Mouse (Mus musculus) G1E (cell line): ENCODE results near the gene Klc2. TPM values are rescaled to one million over a fixed set of nuclear protein-coding genes. Genes with fewer than 3 reads are reported as not detected.

ENCODE experiments used
- ATAC-seq: 2 replicates; pipeline ENCODE4 v1.8.0; 2016; ENCODE audit warnings: mild to moderate bottlenecking; ENCODE audit not compliant: insufficient number of reproducible peaks, poor library complexity, low FRiP score, severe bottlenecking; ENCODE audit errors: extremely low read depth
- DNase-seq: peaks from one replicate; pipeline ENCODE4 v3.0.0; 2012; ENCODE audit warnings: low spot score
- H3K27me3 ChIP-seq: 2 replicates; pipeline ENCODE4 v1.6.1; 2012; ENCODE audit warnings: mild to moderate bottlenecking, low read length, inconsistent platforms; ENCODE audit not compliant: insufficient read depth
- H3K36me3 ChIP-seq: replicated peaks from 2 replicates; pipeline ENCODE3; 2012; ENCODE audit warnings: mild to moderate bottlenecking, inconsistent platforms
- H3K4me1 ChIP-seq: 2 replicates; pipeline ENCODE4 v1.6.1; 2012; ENCODE audit warnings: low read depth, low read length, inconsistent platforms, mixed read lengths; ENCODE audit not compliant: insufficient read depth
- H3K4me3 ChIP-seq: 2 replicates; pipeline ENCODE4 v1.5.1; 2012; ENCODE audit warnings: low read depth, mild to moderate bottlenecking, inconsistent platforms, low read length, moderate library complexity, mixed read lengths
- H3K9me3 ChIP-seq: replicated peaks from 2 replicates; pipeline ENCODE4 v1.6.1; 2012; ENCODE audit warnings: inconsistent platforms
- CTCF ChIP-seq: IDR thresholded peaks from 2 replicates; pipeline ENCODE4 v1.5.1; 2012; ENCODE audit warnings: low read depth, low read length, inconsistent platforms, mixed read lengths
- GATA1 ChIP-seq: IDR thresholded peaks from 2 replicates; pipeline ENCODE4 v1.6.1; 2012; ENCODE audit warnings: borderline replicate concordance, low read length, inconsistent platforms, mixed read lengths
- GATA2 ChIP-seq: IDR thresholded peaks from 2 replicates; pipeline ENCODE4 v1.6.1; 2012; ENCODE audit warnings: low read depth, low read length, inconsistent platforms, borderline replicate concordance
- POLR2AphosphoS5 ChIP-seq: IDR thresholded peaks from 2 replicates; pipeline ENCODE4 v1.6.1; 2012; ENCODE audit warnings: low read depth, low read length, inconsistent platforms; ENCODE audit not compliant: insufficient replicate concordance
- TAL1 ChIP-seq: conservative IDR thresholded peaks from 2 replicates; pipeline ENCODE4 v1.6.1; 2012; ENCODE audit warnings: low read depth, low read length, inconsistent platforms, mixed read lengths
- polyA plus RNA-seq: library from polyadenylated mRNA; stranded (reverse); fragments of >175 nt; gene quantifications from 2 replicates; pipeline ENCODE4 v1.2.3, GENCODE M21; 2012
- total RNA-seq, 2 experiments: library from RNA; stranded (forward) in 1 of 2; stranded (reverse) in 1 of 2; fragments of 200-1000 nt in 1 of 2; fragments of >200 nt in 1 of 2; fragmentation: Nextera tagmentation in 1 of 2; gene quantifications; 2 replicates each; pipeline ENCODE4 v1.2.3; 2014 to 2017

Klc2 gene
- total and polyA plus RNA-seq, 3 experiments: 3.4 to 10.1 (median 6.8) TPM

DNA sequence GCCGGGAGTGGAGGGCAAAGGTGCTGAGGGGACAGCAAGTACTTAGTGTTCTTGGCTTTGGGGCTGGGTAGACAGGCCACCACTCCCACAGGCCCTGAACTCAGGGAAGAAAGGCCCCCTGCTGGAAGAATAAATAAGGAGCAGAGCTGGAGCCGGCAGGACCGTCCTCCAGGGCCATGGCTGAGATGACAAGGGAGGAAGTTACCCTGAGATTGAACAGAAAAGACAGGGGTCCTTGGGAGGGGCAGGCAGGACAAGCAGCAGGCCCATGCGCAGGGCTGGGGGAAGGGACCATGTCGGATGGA, 10.1 kb downstream of the Klc2 start:
- ATAC-seq: no peak
- DNase-seq: peak; percentile 47
- Histone ChIP-seq H3K4me1 (peaks cover 33% of the 10 kb centered on the region), H3K27me3 (no peaks in the 10 kb centered on the region), H3K36me3 (peaks cover 59% of the 10 kb centered on the region), H3K9me3 (no peaks in the 10 kb centered on the region), H3K4me3 (no peak overlapping the region)
- TF ChIP-seq POLR2AphosphoS5 (no peak), GATA2 (no peak), TAL1 (no peak), GATA1 (no peak), CTCF (no peak)

DNA sequence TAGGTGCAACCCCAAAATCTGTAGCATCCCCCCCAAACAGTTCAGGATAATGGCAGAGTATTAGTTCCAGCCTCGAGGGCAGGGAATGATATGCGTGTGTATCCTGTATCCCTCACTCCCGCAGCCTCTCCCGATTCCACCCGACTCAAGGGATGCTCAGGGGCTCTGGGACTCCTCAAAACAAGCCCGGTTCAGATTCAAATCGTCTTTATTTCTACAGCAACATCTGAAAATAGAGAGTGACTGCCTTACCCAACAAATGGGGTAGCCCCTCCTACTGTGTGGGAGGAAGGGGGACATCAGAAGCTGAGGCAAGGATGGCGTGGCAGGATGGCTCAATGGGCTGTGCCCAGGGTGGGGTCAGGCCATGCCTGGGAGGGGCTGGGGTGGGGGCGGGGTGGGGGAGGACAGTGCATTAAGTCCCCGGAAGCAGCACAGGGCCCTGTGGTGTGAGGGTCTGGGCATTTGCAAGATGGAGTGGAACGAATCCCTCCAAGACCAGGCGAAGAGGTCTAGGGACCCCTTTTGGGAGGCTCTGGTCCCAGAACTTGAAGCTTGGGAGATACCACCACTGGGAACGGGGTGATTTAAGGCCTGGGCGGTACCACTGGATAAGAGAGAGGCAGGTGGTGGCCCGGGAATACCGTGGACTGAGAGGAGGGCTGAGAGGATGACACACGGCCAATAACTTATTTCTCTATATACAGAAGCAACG, 10.6 kb downstream of the Klc2 start:
- ATAC-seq (no peak), DNase-seq (no peak)
- Histone ChIP-seq H3K4me3 (peak overlapping the region; percentile 84; the same call in 1 of the 2 replicates), H3K4me1 (peaks cover 36% of the 10 kb centered on the region), H3K9me3 (no peaks in the 10 kb centered on the region), H3K36me3 (peaks cover 63% of the 10 kb centered on the region), H3K27me3 (no peaks in the 10 kb centered on the region)
- TF ChIP-seq GATA2: no peak
- no peak for TF ChIP-seq POLR2AphosphoS5
- no peak for TF ChIP-seq GATA1
- no peak for TF ChIP-seq TAL1
- no peak for TF ChIP-seq CTCF

DNA sequence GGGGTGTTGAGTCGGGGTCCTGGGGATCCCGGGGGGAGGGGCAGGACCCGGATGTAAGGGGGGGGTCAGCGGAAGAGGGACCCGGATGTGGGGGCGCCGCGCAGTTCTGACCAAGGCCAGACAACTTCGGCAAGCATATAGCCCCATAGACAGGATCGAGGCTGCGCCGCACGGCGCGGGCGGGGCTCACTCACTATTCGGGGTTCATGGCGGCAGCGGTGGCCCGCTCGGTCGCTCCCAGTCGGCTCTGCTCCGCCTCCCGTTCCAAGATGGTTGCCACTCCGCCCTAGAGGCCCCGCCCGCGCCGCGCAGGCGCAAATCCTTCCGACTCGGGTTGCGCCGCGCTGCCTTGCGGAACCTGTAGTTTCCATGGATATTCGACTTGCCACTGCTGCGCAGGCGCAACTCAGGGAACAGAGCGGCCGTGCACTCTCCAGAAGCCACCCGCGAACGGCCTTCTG, 11.6 kb downstream of the Klc2 start, which contains the start of gene Rab1b:
Gene Rab1b, minus strand, starts transcription at position 342 of the 461 bp plus-strand sequence.
- Histone ChIP-seq H3K4me1 (peaks cover 36% of the 10 kb centered on the region), H3K27me3 (no peaks in the 10 kb centered on the region), H3K4me3 (peak within 1 kb of the TSS; percentile 84), H3K9me3 (no peaks in the 10 kb centered on the region), H3K36me3 (peaks cover 67% of the 10 kb centered on the region)
- TF ChIP-seq GATA1 (no peak), TAL1 (no peak), GATA2 (no peak), POLR2AphosphoS5 (no peak), CTCF (no peak)
- ATAC-seq: peak; percentile 78
- DNase-seq: peak; percentile 94

DNA sequence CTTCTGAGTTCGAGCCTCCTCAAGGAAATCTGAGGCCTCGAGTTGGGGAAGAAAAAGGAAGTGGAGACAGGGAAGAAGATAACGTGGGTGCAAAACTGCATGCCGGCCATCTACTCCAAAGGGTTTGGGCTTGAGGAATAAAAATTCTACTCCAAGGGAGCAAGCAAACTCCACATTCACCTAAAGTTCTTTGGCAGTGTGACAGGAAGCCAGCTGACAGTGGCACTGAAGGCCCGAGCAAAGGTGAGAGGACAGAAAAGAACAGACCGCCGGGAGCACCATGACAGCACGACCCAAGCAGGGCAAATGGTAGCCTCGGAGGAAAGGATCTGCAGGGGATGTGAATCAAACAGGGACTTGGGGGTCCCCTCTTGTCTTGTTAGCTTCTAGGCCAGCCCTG, 12.3 kb downstream of the Klc2 start:
- H3K36me3 ChIP-seq: peaks cover 68% of the 10 kb centered on the region
- no peak for DNase-seq
- TF ChIP-seq POLR2AphosphoS5: no peak
- no peak for TF ChIP-seq CTCF
- TF ChIP-seq TAL1: no peak
- no peak for TF ChIP-seq GATA2
- no peak for TF ChIP-seq GATA1
- no peaks in the 10 kb centered on the region for H3K9me3 ChIP-seq
- ATAC-seq: no peak
- no peaks in the 10 kb centered on the region for H3K27me3 ChIP-seq
- peaks cover 36% of the 10 kb centered on the region for H3K4me1 ChIP-seq
- peak overlapping the region; percentile 84 for H3K4me3 ChIP-seq

DNA sequence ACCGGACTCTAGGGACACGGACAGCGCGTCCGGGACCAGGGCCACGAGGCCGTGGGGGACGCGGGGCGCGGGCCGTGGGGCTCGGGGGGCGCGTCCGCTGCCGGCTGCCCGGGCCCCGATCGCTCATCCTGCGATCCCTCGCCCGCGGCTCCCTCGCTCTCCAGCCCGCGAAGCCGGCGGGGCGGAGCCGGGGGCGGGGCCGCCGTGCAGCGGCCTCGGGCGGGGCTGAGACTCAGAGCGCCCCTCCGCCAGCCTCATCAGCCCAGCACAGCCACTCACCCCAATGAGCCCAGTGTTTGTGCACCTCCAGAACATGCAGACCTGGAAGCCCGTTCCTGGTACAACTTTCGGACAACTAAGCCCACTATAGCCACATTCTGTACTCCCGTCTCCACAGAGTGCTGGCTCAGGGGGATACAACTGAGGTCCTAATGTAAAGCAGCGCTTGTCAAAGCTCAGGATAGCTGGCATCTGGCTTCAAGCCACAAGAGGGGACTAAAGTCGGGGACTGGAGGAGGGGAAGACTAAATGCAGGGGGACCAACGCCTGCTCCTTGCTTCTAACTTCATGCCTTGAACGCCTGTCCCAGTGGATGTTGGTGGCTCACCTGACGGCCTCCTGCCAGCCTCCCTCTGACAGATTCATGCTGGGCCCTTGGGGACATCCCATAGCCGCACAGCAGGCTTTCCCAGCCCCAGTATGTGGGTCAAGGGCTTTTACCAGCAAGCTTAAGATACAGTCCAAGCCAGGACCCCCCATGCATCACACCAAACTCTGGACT, 19.8 kb downstream of the Klc2 start, which contains the start of gene Cnih2:
Gene Cnih2, minus strand, starts transcription at position 159 of the 781 bp plus-strand sequence.
- Histone ChIP-seq H3K4me3 (peak within 1 kb of the TSS; percentile 68; the same call in 1 of the 2 replicates), H3K36me3 (peaks cover 56% of the 10 kb centered on the region), H3K27me3 (peaks cover 17% of the 10 kb centered on the region), H3K4me1 (peaks cover 47% of the 10 kb centered on the region), H3K9me3 (no peaks in the 10 kb centered on the region)
- DNase-seq: peak; percentile 80
- TF ChIP-seq POLR2AphosphoS5 (no peak), GATA2 (no peak), CTCF (no peak), TAL1 (no peak), GATA1 (no peak)
- no peak for ATAC-seq
